Mouse (Mus musculus): ENCODE measurements around the gene Pik3c2b. TPM values are rescaled to one million over a fixed set of nuclear protein-coding genes. Genes with fewer than 3 reads are reported as not detected.
A peak's percentile ranks its signal among the peaks of the same experiment; 100 is the strongest.

Pik3c2b gene
- total RNA-seq, 2 experiments from 2014 or later = 9.8 to 11.0 TPM

- peak; percentile 91 for TF ChIP-seq CTCF (IDR thresholded peaks at IDR 0.05)
- intact Hi-C loops (cut with DNase I) = loop anchor here (2.0 to 10.0 kb wide), 2 partner anchors 206 to 468 kb away; partner anchors contain the start of gene Snrpe
- H3K27ac ChIP-seq = no peak overlapping the region
- no peak overlapping the region for H3K4me3 ChIP-seq
- peak; percentile 55 for DNase-seq
Observed at GRCm38 (mm10) chr1:133146014-133147009, 100.8 kb downstream of the Pik3c2b start.

- no peak overlapping the region for H3K27ac ChIP-seq
- intact Hi-C loops (cut with DNase I) = loop anchor here (2.0 to 10.0 kb wide), 2 partner anchors 205 to 467 kb away; partner anchors contain the start of gene Snrpe
- TF ChIP-seq CTCF (IDR thresholded peaks at IDR 0.05) = no peak
- H3K4me3 ChIP-seq = no peak overlapping the region
- no peak for DNase-seq
Observed at GRCm38 (mm10) chr1:133147324-133147723, 101.9 kb downstream of the Pik3c2b start.

GRCm38 (mm10) chr1:133148122-133148521 is 102.7 kb downstream of the Pik3c2b start:
- no peak for TF ChIP-seq CTCF (IDR thresholded peaks at IDR 0.05)

GRCm38 (mm10) chr1:133150556-133150955 is 105.1 kb downstream of the Pik3c2b start:
- H3K4me3 ChIP-seq = no peak overlapping the region
- TF ChIP-seq CTCF (IDR thresholded peaks at IDR 0.05) = no peak

More at GRCm38 (mm10) chr1:133148122-133148521, 102.7 kb downstream of the Pik3c2b start:
- no peak overlapping the region for H3K27ac ChIP-seq
- intact Hi-C loops (cut with DNase I) = loop anchor here (10.0 kb wide), 1 partner anchor 467 kb away; the partner anchor contains the start of gene Snrpe
- no peak overlapping the region for H3K4me3 ChIP-seq
- DNase-seq = no peak

DNA sequence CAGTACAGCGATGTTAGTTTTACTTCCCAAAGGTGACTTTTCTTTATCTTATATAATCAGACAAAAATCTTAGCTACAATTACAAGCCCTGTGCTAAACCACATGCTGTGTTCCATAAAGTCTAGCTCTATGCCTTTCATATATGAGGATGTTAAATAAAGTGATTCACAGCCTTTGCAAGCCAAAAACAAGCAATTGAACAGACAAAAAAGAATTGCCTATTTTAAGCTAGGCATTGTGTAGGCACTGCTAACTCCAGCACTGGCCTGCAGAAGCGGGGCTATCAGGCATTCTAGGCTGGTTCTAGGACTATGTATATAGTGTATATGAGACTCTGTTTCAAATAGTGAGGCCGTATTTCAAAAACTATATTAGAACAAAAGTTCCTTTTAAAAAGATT is 106.7 kb downstream of the Pik3c2b start:
- intact Hi-C loops (cut with DNase I) = no loop called here
- H3K27ac ChIP-seq = no peak overlapping the region
- DNase-seq = no peak
- TF ChIP-seq CTCF (IDR thresholded peaks at IDR 0.05) = no peak
- H3K4me3 ChIP-seq = no peak overlapping the region

More at GRCm38 (mm10) chr1:133150556-133150955, 105.1 kb downstream of the Pik3c2b start:
- intact Hi-C loops (cut with DNase I) = no loop called here
- DNase-seq = no peak
- no peak overlapping the region for H3K27ac ChIP-seq

DNA sequence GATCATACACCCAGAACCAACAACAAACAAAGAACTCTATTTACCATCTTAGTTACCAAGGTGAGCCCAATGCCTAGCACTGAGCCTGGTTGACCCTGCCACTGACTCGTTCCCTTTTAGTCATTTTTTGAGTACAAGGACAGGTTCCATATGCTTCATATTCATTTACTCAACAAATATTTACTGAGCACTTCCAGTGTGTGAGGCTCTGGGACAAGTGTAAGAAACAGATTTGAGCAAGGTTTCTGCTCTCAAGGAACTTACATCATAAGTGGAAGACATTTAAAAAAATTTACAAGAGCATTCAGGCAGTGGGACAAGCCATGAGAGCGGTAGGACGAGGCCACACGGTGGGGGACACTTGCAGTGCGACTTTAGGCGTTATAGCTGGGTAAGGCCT is 109.8 kb downstream of the Pik3c2b start:
- no peak overlapping the region for H3K27ac ChIP-seq
- H3K4me3 ChIP-seq = no peak overlapping the region
- no peak for DNase-seq
- intact Hi-C loops (cut with DNase I) = no loop called here
- TF ChIP-seq CTCF (IDR thresholded peaks at IDR 0.05) = no peak

Other genes starting within 250 kb of the Pik3c2b start
- gene Lrrn2, start 165.4 kb upstream of the Pik3c2b start, total RNA-seq (2021) = under 1 TPM; 0.33 to 0.73 TPM
- 10 to 100 TPM; 26.3 to 32.4 TPM for gene Mdm4, start 15.1 kb upstream of the Pik3c2b start, total RNA-seq (2021)
- gene Ppp1r15b, start 85.5 kb downstream of the Pik3c2b start, total RNA-seq (2021) = 10 to 100 TPM; 16.4 to 18.6 TPM
- gene Plekha6, start 118.5 kb downstream of the Pik3c2b start, total RNA-seq (2021) = 10 to 100 TPM in 1 of 2 experiments, 1 to 10 TPM in 1; 7.4 to 12.5 TPM